Mouse (Mus musculus) cerebellum, adult 11-12 months (tissue): ENCODE measurements around the gene Snrpd3.
"Not testable (repeated sequence)": the region's sequence is repeated elsewhere in the genome, so short reads cannot be mapped to it uniquely, and the experiment has no call there.

Source experiments
- DNase-seq: peaks from one replicate; pipeline ENCODE4 v3.0.0; 2022

Snrpd3 gene

GRCm38 (mm10) chr10:75503692-75504091, 13.7 kb upstream of the Snrpd3 start:
- DNase-seq: no peak

GRCm38 (mm10) chr10:75504234-75505129, 12.9 kb upstream of the Snrpd3 start:
- DNase-seq: no peak

GRCm38 (mm10) chr10:75505130-75505495, 12.2 kb upstream of the Snrpd3 start:
- no peak for DNase-seq

- not testable (repeated sequence) for DNase-seq
These were observed 11.4 kb upstream of the Snrpd3 start for GRCm38 (mm10) chr10:75505928-75506327.

- DNase-seq: peak; percentile 75
These were observed 6.9 kb upstream of the Snrpd3 start for GRCm38 (mm10) chr10:75510446-75510845.

- peak; percentile 29 for DNase-seq
These were observed 6.3 kb upstream of the Snrpd3 start for GRCm38 (mm10) chr10:75511060-75511459.

GRCm38 (mm10) chr10:75511897-75512296, 5.5 kb upstream of the Snrpd3 start:
- DNase-seq: no peak

- no peak for DNase-seq
These were observed 4.6 kb upstream of the Snrpd3 start for GRCm38 (mm10) chr10:75512796-75513195.

- no peak for DNase-seq
These were observed 3.9 kb upstream of the Snrpd3 start for GRCm38 (mm10) chr10:75513306-75514067.

- no peak for DNase-seq
These were observed 3.0 kb upstream of the Snrpd3 start for GRCm38 (mm10) chr10:75514361-75514760.

- DNase-seq: no peak
These were observed 1.9 kb upstream of the Snrpd3 start for GRCm38 (mm10) chr10:75515216-75516037.

- no peak for DNase-seq
These were observed 1.2 kb upstream of the Snrpd3 start for GRCm38 (mm10) chr10:75516038-75516723.

- DNase-seq: no peak
These were observed 653 bp upstream of the Snrpd3 start for GRCm38 (mm10) chr10:75516724-75517072.

GRCm38 (mm10) chr10:75517758-75518143, 400 bp downstream of the Snrpd3 start, which contains the start of gene Gucd1:
TSS of gene Gucd1 (minus strand) at chr10:75517972.
- peak; percentile 98 for DNase-seq

- no peak for DNase-seq
These were observed 3.2 kb downstream of the Snrpd3 start for GRCm38 (mm10) chr10:75520581-75520980.

GRCm38 (mm10) chr10:75521643-75522042, 4.3 kb downstream of the Snrpd3 start:
- DNase-seq: no peak

GRCm38 (mm10) chr10:75525450-75525849, 8.1 kb downstream of the Snrpd3 start:
- DNase-seq: not testable (repeated sequence)

- no peak for DNase-seq
These were observed 13.0 kb downstream of the Snrpd3 start for GRCm38 (mm10) chr10:75530322-75530721.

GRCm38 (mm10) chr10:75531532-75532090, 14.3 kb downstream of the Snrpd3 start:
- DNase-seq: no peak

- DNase-seq: no peak
These were observed 16.9 kb downstream of the Snrpd3 start for GRCm38 (mm10) chr10:75534216-75534615.

GRCm38 (mm10) chr10:75534934-75535333, 17.6 kb downstream of the Snrpd3 start:
- DNase-seq: no peak

GRCm38 (mm10) chr10:75535423-75535822, 18.1 kb downstream of the Snrpd3 start:
- no peak for DNase-seq
